Mouse (Mus musculus): ENCODE results near the gene Map7. TPM values are rescaled to one million over a fixed set of nuclear protein-coding genes. Genes with fewer than 3 reads are reported as not detected.

Map7 gene
- polyA plus RNA-seq, 1 experiment from 2014 or later, result 11.2 TPM

- Histone ChIP-seq H3K4me1 (ENCODE audit: control insufficient read depth, insufficient read depth, low read depth, low read length) (no peaks in the 10 kb centered on the region), H3K36me3 (ENCODE audit: control insufficient read depth, insufficient read depth, low read length) (no peaks in the 10 kb centered on the region), H3K9ac (ENCODE audit: low read depth, low read length) (no peak overlapping the region), H3K4me2 (ENCODE audit: low read length) (no peak overlapping the region), H3K27me3 (replicated peaks; ENCODE audit: control insufficient read depth, insufficient read depth, low read length) (no peaks in the 10 kb centered on the region), H3K4me3 (ENCODE audit: low read length) (no peak overlapping the region), H3K9me3 (ENCODE audit: control insufficient read depth, low read length) (no peaks in the 10 kb centered on the region), H3K27ac (ENCODE audit: low read depth, low read length) (no peak overlapping the region)
- no peak for ATAC-seq
- 92% methylated on average over 8 of the region's 8 CpGs for WGBS
Measured at GRCm38 (mm10) chr10:20255579-20255978, 107.3 kb downstream of the Map7 start.

GRCm38 (mm10) chr10:20257054-20257643 is 108.9 kb downstream of the Map7 start:
- H3K36me3 ChIP-seq (ENCODE audit: control insufficient read depth, insufficient read depth, low read length), result no peaks in the 10 kb centered on the region
- no peaks in the 10 kb centered on the region for H3K27me3 ChIP-seq (replicated peaks; ENCODE audit: control insufficient read depth, insufficient read depth, low read length)
- H3K4me1 ChIP-seq (ENCODE audit: control insufficient read depth, insufficient read depth, low read depth, low read length), result no peaks in the 10 kb centered on the region
- no peak overlapping the region for H3K4me2 ChIP-seq (ENCODE audit: low read length)
- H3K27ac ChIP-seq (ENCODE audit: low read depth, low read length), result no peak overlapping the region
- 92% methylated on average over 14 of the region's 14 CpGs for WGBS
- H3K9ac ChIP-seq (ENCODE audit: low read depth, low read length), result no peak overlapping the region
- H3K9me3 ChIP-seq (ENCODE audit: control insufficient read depth, low read length), result no peaks in the 10 kb centered on the region
- H3K4me3 ChIP-seq (ENCODE audit: low read length), result no peak overlapping the region
- no peak for ATAC-seq

- H3K4me3 ChIP-seq (ENCODE audit: low read length), result no peak overlapping the region
- H3K27me3 ChIP-seq (replicated peaks; ENCODE audit: control insufficient read depth, insufficient read depth, low read length), result no peaks in the 10 kb centered on the region
- H3K4me1 ChIP-seq (ENCODE audit: control insufficient read depth, insufficient read depth, low read depth, low read length), result no peaks in the 10 kb centered on the region
- no peaks in the 10 kb centered on the region for H3K9me3 ChIP-seq (ENCODE audit: control insufficient read depth, low read length)
- H3K9ac ChIP-seq (ENCODE audit: low read depth, low read length), result no peak overlapping the region
- no peaks in the 10 kb centered on the region for H3K36me3 ChIP-seq (ENCODE audit: control insufficient read depth, insufficient read depth, low read length)
- no peak overlapping the region for H3K27ac ChIP-seq (ENCODE audit: low read depth, low read length)
- WGBS, result 87% methylated on average over 15 of the region's 15 CpGs
- no peak overlapping the region for H3K4me2 ChIP-seq (ENCODE audit: low read length)
- no peak for ATAC-seq
Measured at GRCm38 (mm10) chr10:20257721-20258720, 109.8 kb downstream of the Map7 start.

DNA sequence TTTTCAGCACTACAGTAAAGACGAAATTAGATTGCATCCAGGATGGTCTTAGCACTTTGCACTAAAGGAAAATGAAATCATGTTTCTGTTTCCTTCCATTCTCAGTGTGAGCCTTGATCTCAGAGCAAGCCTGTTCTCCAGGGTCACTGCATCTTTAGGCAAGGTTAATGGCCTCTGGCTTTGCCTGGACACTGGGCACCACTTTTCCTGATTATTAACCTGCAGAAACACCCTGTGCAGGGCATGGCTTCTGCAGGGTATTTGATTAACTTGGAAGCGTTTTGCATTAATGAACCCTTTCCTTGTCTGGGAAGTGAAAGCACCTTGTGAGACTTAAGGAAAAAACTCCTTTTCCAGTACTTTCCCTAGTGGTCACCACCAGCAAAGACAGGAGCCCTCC is 111.2 kb downstream of the Map7 start:
- no peak overlapping the region for H3K9ac ChIP-seq (ENCODE audit: low read depth, low read length)
- no peaks in the 10 kb centered on the region for H3K27me3 ChIP-seq (replicated peaks; ENCODE audit: control insufficient read depth, insufficient read depth, low read length)
- ATAC-seq, result no peak
- no peak overlapping the region for H3K27ac ChIP-seq (ENCODE audit: low read depth, low read length)
- WGBS, result 86% methylated on average over 2 of the region's 2 CpGs
- H3K4me3 ChIP-seq (ENCODE audit: low read length), result no peak overlapping the region
- H3K36me3 ChIP-seq (ENCODE audit: control insufficient read depth, insufficient read depth, low read length), result no peaks in the 10 kb centered on the region
- H3K9me3 ChIP-seq (ENCODE audit: control insufficient read depth, low read length), result no peaks in the 10 kb centered on the region
- no peaks in the 10 kb centered on the region for H3K4me1 ChIP-seq (ENCODE audit: control insufficient read depth, insufficient read depth, low read depth, low read length)
- H3K4me2 ChIP-seq (ENCODE audit: low read length), result no peak overlapping the region

DNA sequence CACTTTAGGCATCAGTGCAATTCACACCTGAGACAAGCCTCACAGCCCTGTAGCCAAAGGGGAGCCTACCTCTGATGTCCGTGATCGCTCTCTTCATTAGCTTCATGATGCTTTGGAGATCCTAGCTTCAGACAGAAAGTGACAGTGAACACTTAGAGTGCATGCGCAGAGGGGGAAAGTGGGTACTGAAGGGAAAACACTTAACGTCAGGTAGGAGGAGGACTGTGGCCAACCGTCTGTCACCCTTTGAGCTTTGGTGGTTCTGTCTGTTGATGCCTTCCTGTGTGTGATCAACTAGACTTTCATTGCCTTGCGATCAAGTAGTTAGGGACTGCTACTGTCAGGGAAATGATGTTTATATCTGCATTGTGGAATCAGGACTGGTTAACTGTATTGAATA is 114.6 kb downstream of the Map7 start:
- no peak overlapping the region for H3K4me2 ChIP-seq (ENCODE audit: low read length)
- no peaks in the 10 kb centered on the region for H3K4me1 ChIP-seq (ENCODE audit: control insufficient read depth, insufficient read depth, low read depth, low read length)
- ATAC-seq, result no peak
- H3K27ac ChIP-seq (ENCODE audit: low read depth, low read length), result no peak overlapping the region
- no peak overlapping the region for H3K4me3 ChIP-seq (ENCODE audit: low read length)
- WGBS, result 92% methylated on average over 6 of the region's 6 CpGs
- no peak overlapping the region for H3K9ac ChIP-seq (ENCODE audit: low read depth, low read length)
- no peaks in the 10 kb centered on the region for H3K9me3 ChIP-seq (ENCODE audit: control insufficient read depth, low read length)
- no peaks in the 10 kb centered on the region for H3K27me3 ChIP-seq (replicated peaks; ENCODE audit: control insufficient read depth, insufficient read depth, low read length)
- H3K36me3 ChIP-seq (ENCODE audit: control insufficient read depth, insufficient read depth, low read length), result no peaks in the 10 kb centered on the region

DNA sequence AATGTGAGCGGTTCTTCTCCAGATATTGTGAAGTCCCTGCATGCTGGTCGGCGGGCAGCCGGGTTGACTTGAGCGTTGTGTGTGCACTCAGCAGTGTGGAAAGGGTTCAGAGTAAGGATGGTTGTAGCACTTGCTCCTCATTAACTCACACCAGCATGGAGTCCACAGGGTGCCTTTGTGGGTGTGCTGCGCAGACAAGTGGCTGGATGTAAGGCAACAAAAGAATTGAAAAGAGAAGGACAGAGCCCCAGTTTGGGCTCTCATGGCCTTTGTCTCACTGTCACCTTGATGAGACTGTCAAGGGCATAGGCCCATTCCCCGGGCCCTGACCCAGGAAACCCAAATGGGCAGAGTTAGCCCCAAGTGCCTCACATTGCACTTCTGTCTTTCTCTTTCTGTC is 116.2 kb downstream of the Map7 start:
- no peaks in the 10 kb centered on the region for H3K4me1 ChIP-seq (ENCODE audit: control insufficient read depth, insufficient read depth, low read depth, low read length)
- no peaks in the 10 kb centered on the region for H3K27me3 ChIP-seq (replicated peaks; ENCODE audit: control insufficient read depth, insufficient read depth, low read length)
- ATAC-seq, result no peak
- H3K9ac ChIP-seq (ENCODE audit: low read depth, low read length), result no peak overlapping the region
- no peak overlapping the region for H3K4me3 ChIP-seq (ENCODE audit: low read length)
- no peak overlapping the region for H3K27ac ChIP-seq (ENCODE audit: low read depth, low read length)
- H3K36me3 ChIP-seq (ENCODE audit: control insufficient read depth, insufficient read depth, low read length), result no peaks in the 10 kb centered on the region
- H3K9me3 ChIP-seq (ENCODE audit: control insufficient read depth, low read length), result no peaks in the 10 kb centered on the region
- H3K4me2 ChIP-seq (ENCODE audit: low read length), result no peak overlapping the region
- 72% methylated on average over 7 of the region's 7 CpGs for WGBS

GRCm38 (mm10) chr10:20267032-20267431 is 118.8 kb downstream of the Map7 start:
- Histone ChIP-seq H3K4me2 (ENCODE audit: low read length) (no peak overlapping the region), H3K9ac (ENCODE audit: low read depth, low read length) (no peak overlapping the region), H3K27ac (ENCODE audit: low read depth, low read length) (no peak overlapping the region), H3K27me3 (replicated peaks; ENCODE audit: control insufficient read depth, insufficient read depth, low read length) (no peaks in the 10 kb centered on the region), H3K36me3 (ENCODE audit: control insufficient read depth, insufficient read depth, low read length) (no peaks in the 10 kb centered on the region), H3K4me3 (ENCODE audit: low read length) (no peak overlapping the region), H3K9me3 (ENCODE audit: control insufficient read depth, low read length) (no peaks in the 10 kb centered on the region), H3K4me1 (ENCODE audit: control insufficient read depth, insufficient read depth, low read depth, low read length) (no peaks in the 10 kb centered on the region)
- no peak for ATAC-seq
- 64% methylated on average over 10 of the region's 10 CpGs for whole genome bisulfite sequencing

DNA sequence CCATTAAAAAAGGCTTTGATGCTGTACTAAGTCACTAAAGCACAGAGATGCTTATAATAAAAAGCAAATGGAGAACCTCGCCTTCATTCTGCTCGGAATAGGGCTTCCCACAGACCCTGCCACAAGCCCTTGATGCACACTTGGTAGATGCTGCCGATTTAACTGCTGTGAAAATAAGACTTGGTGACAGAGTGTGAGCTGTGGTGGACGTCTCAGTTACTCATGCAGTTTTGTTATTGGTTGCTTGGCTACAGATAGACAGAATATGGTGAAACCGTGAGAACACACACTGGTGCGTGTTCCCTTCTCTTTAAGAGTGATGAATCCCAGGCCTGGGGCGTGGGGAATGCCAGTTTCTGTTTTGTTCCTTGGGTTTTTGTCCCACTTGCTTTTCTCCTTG is 120.7 kb downstream of the Map7 start:
- Histone ChIP-seq H3K4me1 (ENCODE audit: control insufficient read depth, insufficient read depth, low read depth, low read length) (no peaks in the 10 kb centered on the region), H3K9ac (ENCODE audit: low read depth, low read length) (no peak overlapping the region), H3K4me2 (ENCODE audit: low read length) (no peak overlapping the region), H3K4me3 (ENCODE audit: low read length) (no peak overlapping the region), H3K36me3 (ENCODE audit: control insufficient read depth, insufficient read depth, low read length) (no peaks in the 10 kb centered on the region), H3K27ac (ENCODE audit: low read depth, low read length) (no peak overlapping the region), H3K27me3 (replicated peaks; ENCODE audit: control insufficient read depth, insufficient read depth, low read length) (no peaks in the 10 kb centered on the region), H3K9me3 (ENCODE audit: control insufficient read depth, low read length) (no peaks in the 10 kb centered on the region)
- peak; percentile 32; the same call in 1 of the 2 replicates for ATAC-seq
- 59% methylated on average over 7 of the region's 7 CpGs for WGBS

GRCm38 (mm10) chr10:20272380-20272779 is 124.1 kb downstream of the Map7 start:
- no peak for ATAC-seq
- WGBS, result 95% methylated on average over 5 of the region's 5 CpGs
- Histone ChIP-seq H3K4me1 (ENCODE audit: control insufficient read depth, insufficient read depth, low read depth, low read length) (no peaks in the 10 kb centered on the region), H3K9ac (ENCODE audit: low read depth, low read length) (no peak overlapping the region), H3K4me2 (ENCODE audit: low read length) (no peak overlapping the region), H3K4me3 (ENCODE audit: low read length) (no peak overlapping the region), H3K36me3 (ENCODE audit: control insufficient read depth, insufficient read depth, low read length) (no peaks in the 10 kb centered on the region), H3K9me3 (ENCODE audit: control insufficient read depth, low read length) (no peaks in the 10 kb centered on the region), H3K27ac (ENCODE audit: low read depth, low read length) (no peak overlapping the region), H3K27me3 (replicated peaks; ENCODE audit: control insufficient read depth, insufficient read depth, low read length) (no peaks in the 10 kb centered on the region)

Measured in hindbrain, embryonic 16.5 days (tissue).